14 mouse cellular contexts compared by ENCODE assay signal in the genomic region with DNA sequence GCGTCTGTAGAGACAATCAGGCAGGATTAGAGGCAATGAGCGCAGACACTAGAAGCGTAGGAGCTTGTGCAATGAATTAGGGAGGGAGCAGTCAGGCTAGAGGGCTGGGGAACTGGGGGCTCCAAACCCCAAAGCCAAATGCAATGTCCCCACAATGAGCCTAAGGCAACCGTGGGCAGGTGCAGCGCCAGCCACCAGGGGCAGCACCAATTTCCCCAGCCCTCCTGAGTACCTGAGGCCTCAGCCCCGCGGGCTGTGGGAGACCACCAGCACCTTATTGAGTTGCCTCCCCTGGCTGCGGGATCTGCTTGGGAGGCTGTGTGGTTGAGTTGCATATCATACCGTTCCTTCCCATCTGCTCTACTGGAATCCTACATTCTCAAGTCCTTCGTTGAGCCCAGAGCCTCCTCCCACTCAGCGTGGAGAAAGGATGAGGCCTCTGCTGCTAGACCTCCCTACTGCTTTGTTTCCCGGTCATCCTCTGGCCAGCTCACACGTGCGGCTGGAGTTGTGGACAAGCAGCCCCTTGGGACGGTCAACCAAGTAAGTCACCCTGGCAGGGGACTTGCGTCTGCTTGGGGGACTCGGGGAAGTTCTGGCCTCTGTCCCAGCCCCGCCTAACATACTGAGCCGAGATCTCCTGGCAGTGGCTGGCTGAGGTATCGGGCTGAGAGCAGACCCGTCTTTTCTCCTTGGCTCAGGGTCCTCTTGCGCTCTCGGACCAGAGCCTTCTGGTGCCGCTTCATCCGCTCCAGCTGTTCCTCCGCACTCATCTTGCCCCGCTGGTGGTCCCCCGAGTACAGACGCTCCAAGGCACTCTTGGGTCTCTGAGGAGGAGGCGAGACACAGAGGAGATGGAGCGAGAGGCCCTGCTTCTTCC. TPM values are rescaled to one million over a fixed set of nuclear protein-coding genes. Genes with fewer than 3 reads are reported as not detected.
DNase-seq lines count a peak whose midpoint lies in the region; ATAC-seq and TF ChIP-seq lines count a peak whose summit lies in the region.
"Had no signal": no experiment of that assay in that cellular context is flagged by ENCODE, and none has a peak within 500 bp of the region (broad histone marks: within the 10 kb centered on the region; RNA-seq: fewer than 3 reads in every experiment).

No protein-coding gene starts in this region.

- no peak for TF ChIP-seq POLR2A in kidney, adult 2 months (IDR thresholded peaks at IDR 0.05; ENCODE audit: low read depth, low read length)

- 0 out of 2 replicates have a peak, but pooled peaks cover 2% of the 10 kb centered on the region for H3K36me3 ChIP-seq in kidney, embryonic 16.5 days (ENCODE audit: insufficient read depth, low read length)
- H3K36me3 ChIP-seq in kidney, adult 2 months (ENCODE audit: control insufficient read depth, insufficient read depth, low read length), result peaks cover 7% of the 10 kb centered on the region
- no peaks in the 10 kb centered on the region for H3K36me3 ChIP-seq in lung, embryonic 16.5 days (ENCODE audit: control insufficient read depth, insufficient read depth, low read length)
- H3K36me3 ChIP-seq in heart, embryonic 16.5 days (ENCODE audit: control insufficient read depth, insufficient read depth), result peaks cover 15% of the 10 kb centered on the region; the same call in 1 of the 2 replicates
- H3K36me3 ChIP-seq: embryonic facial prominence, embryonic 13.5 days; hindbrain, embryonic 12.5 days; limb, embryonic 12.5 days had no signal

- no peak overlapping the region for H3K9ac ChIP-seq in kidney, embryonic 16.5 days (replicated peaks; ENCODE audit: low read length)
- no peak overlapping the region for H3K9ac ChIP-seq in lung, embryonic 16.5 days (ENCODE audit: low read length)
- no peak overlapping the region for H3K9ac ChIP-seq in heart, embryonic 16.5 days (ENCODE audit: low read length)
- H3K9ac ChIP-seq: embryonic facial prominence, embryonic 13.5 days; hindbrain, embryonic 12.5 days; limb, embryonic 12.5 days had no signal

- no peak for TF ChIP-seq CTCF in kidney, adult 2 months (conservative IDR thresholded peaks at IDR 0.05; ENCODE audit: insufficient read depth, insufficient read length, low read depth, low read length)

- no peak overlapping the region for H3K4me3 ChIP-seq in kidney, embryonic 16.5 days (ENCODE audit: low read length)
- no peak overlapping the region for H3K4me3 ChIP-seq in kidney, adult 2 months (ENCODE audit: insufficient read depth, low read depth, low read length)
- no peak overlapping the region for H3K4me3 ChIP-seq in lung, embryonic 16.5 days (ENCODE audit: low read length)
- no peak overlapping the region for H3K4me3 ChIP-seq in heart, embryonic 16.5 days (ENCODE audit: low read length)
- H3K4me3 ChIP-seq: embryonic facial prominence, embryonic 13.5 days; hindbrain, embryonic 12.5 days; limb, embryonic 12.5 days had no signal

- no peaks in the 10 kb centered on the region for H3K27me3 ChIP-seq in kidney, embryonic 16.5 days (ENCODE audit: insufficient read depth, low read length)
- no peaks in the 10 kb centered on the region for H3K27me3 ChIP-seq in kidney, adult 2 months (replicated peaks; ENCODE audit: control insufficient read depth, insufficient read depth, low read length)
- no peaks in the 10 kb centered on the region for H3K27me3 ChIP-seq in lung, embryonic 16.5 days (ENCODE audit: control insufficient read depth, insufficient read depth, low read depth, low read length)
- H3K27me3 ChIP-seq in heart, embryonic 16.5 days (ENCODE audit: control insufficient read depth, insufficient read depth, low read length), result no peaks in the 10 kb centered on the region
- H3K27me3 ChIP-seq: embryonic facial prominence, embryonic 13.5 days; hindbrain, embryonic 12.5 days; limb, embryonic 12.5 days had no signal

- no peak for DNase-seq in kidney, adult 2 months
- no peak for DNase-seq in lung, postnatal 25 days (ENCODE audit: low spot score)
- DNase-seq in lung, postnatal 4 days, result peak; percentile 50 to 84
- no peak for DNase-seq in right cerebral cortex, adult 18-20 months
- DNase-seq: adrenal gland, adult 2 months; cerebellum, adult 18-20 months; midbrain, embryonic 14.5 days; thymus, postnatal 14 days had no signal

- H3K9me3 ChIP-seq in kidney, embryonic 16.5 days (ENCODE audit: low read length), result no peaks in the 10 kb centered on the region
- no peaks in the 10 kb centered on the region for H3K9me3 ChIP-seq in lung, embryonic 16.5 days (ENCODE audit: control insufficient read depth, low read length)
- H3K9me3 ChIP-seq in heart, embryonic 16.5 days (replicated peaks; ENCODE audit: control insufficient read depth, low read length), result no peaks in the 10 kb centered on the region
- H3K9me3 ChIP-seq: embryonic facial prominence, embryonic 13.5 days; hindbrain, embryonic 12.5 days; limb, embryonic 12.5 days had no signal

- 76% methylated on average over 31 of the region's 31 CpGs for WGBS in kidney, embryonic 16.5 days
- whole genome bisulfite sequencing in kidney, adult 2 months, result 80% methylated on average over 31 of the region's 31 CpGs
- WGBS in lung, embryonic 16.5 days, result 57% methylated on average over 31 of the region's 31 CpGs
- WGBS in heart, embryonic 16.5 days, result 61% methylated on average over 31 of the region's 31 CpGs

- no peak overlapping the region for H3K4me2 ChIP-seq in kidney, embryonic 16.5 days (replicated peaks; ENCODE audit: low read depth, low read length)
- peak overlapping the region; percentile 5; the same call in 1 of the 2 replicates for H3K4me2 ChIP-seq in lung, embryonic 16.5 days (ENCODE audit: low read depth, low read length)
- H3K4me2 ChIP-seq in heart, embryonic 16.5 days (ENCODE audit: low read depth, low read length), result no peak overlapping the region; the same call in 1 of the 2 replicates
- H3K4me2 ChIP-seq: embryonic facial prominence, embryonic 13.5 days; hindbrain, embryonic 12.5 days; limb, embryonic 12.5 days had no signal

- no peak overlapping the region for H3K27ac ChIP-seq in kidney, embryonic 16.5 days (ENCODE audit: low read length)
- H3K27ac ChIP-seq in kidney, adult 2 months (ENCODE audit: insufficient read depth, low read depth, low read length), result no peak overlapping the region
- peak overlapping the region; percentile 63 for H3K27ac ChIP-seq in lung, embryonic 16.5 days (ENCODE audit: low read length)
- no peak overlapping the region for H3K27ac ChIP-seq in heart, embryonic 16.5 days (ENCODE audit: low read length)
- H3K27ac ChIP-seq: embryonic facial prominence, embryonic 13.5 days; hindbrain, embryonic 12.5 days; limb, embryonic 12.5 days had no signal

- no peaks in the 10 kb centered on the region for H3K4me1 ChIP-seq in kidney, embryonic 16.5 days (ENCODE audit: insufficient read depth, low read length)
- no peaks in the 10 kb centered on the region for H3K4me1 ChIP-seq in kidney, adult 2 months (ENCODE audit: control insufficient read depth, insufficient read depth, low read length)
- H3K4me1 ChIP-seq in lung, embryonic 16.5 days (replicated peaks; ENCODE audit: control insufficient read depth, insufficient read depth, low read length), result peaks cover 12% of the 10 kb centered on the region; the same call in 1 of the 2 replicates
- H3K4me1 ChIP-seq in heart, embryonic 16.5 days (ENCODE audit: control insufficient read depth, insufficient read depth, low read length), result peaks cover 14% of the 10 kb centered on the region

- ATAC-seq in kidney, embryonic 16.5 days (ENCODE audit: low FRiP score, low TSS enrichment), result 0 out of 2 replicates have a peak, but pooled peaks have one; percentile 32
- ATAC-seq in lung, embryonic 16.5 days (ENCODE audit: low read depth), result peak; percentile 83
- 0 out of 2 replicates have a peak, but pooled peaks have one; percentile 18 for ATAC-seq in heart, embryonic 16.5 days (replicated peaks; ENCODE audit: extremely low read depth, insufficient read depth, low FRiP score)

RNA-seq across cellular contexts. Expression of a gene that starts 50.2 kb away (rescaled TPM):
- polyA plus RNA-seq in kidney, embryonic 16.5 days (2015; fragmentation: Nextera tagmentation; extraction: Ambion mirVana), result 1.1 and 2.7 TPM in 2 replicates
- 0.86 and 1.2 TPM in 2 replicates for polyA plus RNA-seq in kidney, adult 2 months (2012; rRNA removed)
- polyA plus RNA-seq in lung, embryonic 16.5 days (2015; fragmentation: Nextera tagmentation; extraction: Ambion mirVana), result 1.3 and 1.5 TPM in 2 replicates
- polyA plus RNA-seq in heart, embryonic 16.5 days (2015; fragmentation: Nextera tagmentation; extraction: Ambion mirVana), result 0.70 and 1.6 TPM in 2 replicates

Comparison
In these comparisons a context has a peak if more than half of its experiments do, and no peak if none do; other contexts are left out.
1. DNase-seq: peak in lung, postnatal 4 days (2 of 2); none in kidney, adult 2 months (single experiment), lung, postnatal 25 days (single experiment) and right cerebral cortex, adult 18-20 months (single experiment).
2. ATAC-seq: peak in every context shown above with its lines; median percentile 83 in lung, embryonic 16.5 days; 32 in kidney, embryonic 16.5 days; 18 in heart, embryonic 16.5 days.